Mouse (Mus musculus): ENCODE measurements at regions not wholly inside any gene's neighbourhood (a gene's known extent, or its start where the extent isn't known, plus 50 kb on each side); places are given as distances from the start of the nearest gene placed in this dataset.

DNA sequence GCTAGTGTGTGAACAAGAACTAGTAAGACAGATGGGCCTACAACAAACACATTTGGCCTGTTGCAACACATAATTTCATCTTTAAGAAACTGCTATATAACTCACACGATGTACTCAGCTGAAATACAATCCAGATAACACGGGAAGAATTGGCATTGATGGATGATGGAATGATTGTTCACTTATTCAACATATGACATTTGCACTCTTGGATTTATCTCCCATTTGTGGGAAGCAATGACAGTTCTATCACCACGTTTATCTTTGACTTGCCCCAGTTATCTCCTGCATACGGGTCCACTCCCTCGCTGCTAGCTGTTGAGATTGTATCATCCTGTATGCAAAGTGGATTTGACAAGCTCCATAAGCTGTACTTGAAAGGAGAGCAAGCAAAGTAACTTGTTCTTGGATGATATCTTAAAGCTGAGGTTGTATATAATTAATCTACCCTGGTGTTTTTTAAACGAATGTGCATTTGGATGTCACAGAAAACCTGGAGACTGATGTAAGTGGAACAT, 2474.9 kb upstream of the Gm7489 start:
- no peak for DNase-seq

DNA sequence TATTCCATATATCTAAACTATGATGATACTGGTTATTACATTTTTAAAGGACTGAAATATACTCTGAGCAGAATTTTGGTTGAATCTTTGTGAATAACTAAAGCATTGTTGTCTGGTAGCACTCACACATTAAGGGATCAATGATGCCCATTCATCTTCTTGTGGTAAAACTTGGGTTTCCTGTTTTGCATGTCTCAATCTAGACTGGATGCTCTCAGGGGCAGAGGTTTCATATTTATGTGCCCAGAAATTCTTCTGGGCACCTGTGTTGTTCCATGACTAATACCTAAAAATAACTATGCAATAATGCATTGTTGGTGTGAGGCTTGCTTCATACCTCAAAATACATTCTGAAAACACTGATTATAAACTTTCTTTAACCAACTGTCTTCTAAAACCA, 2472.7 kb upstream of the Gm7489 start:
- no peak for DNase-seq

- no peak for DNase-seq
These were observed 2442.1 kb upstream of the Gm7489 start for GRCm38 (mm10) chr15:51442606-51443005.

- DNase-seq: no peak
These were observed 2414.8 kb upstream of the Gm7489 start for GRCm38 (mm10) chr15:51469895-51470294.

DNA sequence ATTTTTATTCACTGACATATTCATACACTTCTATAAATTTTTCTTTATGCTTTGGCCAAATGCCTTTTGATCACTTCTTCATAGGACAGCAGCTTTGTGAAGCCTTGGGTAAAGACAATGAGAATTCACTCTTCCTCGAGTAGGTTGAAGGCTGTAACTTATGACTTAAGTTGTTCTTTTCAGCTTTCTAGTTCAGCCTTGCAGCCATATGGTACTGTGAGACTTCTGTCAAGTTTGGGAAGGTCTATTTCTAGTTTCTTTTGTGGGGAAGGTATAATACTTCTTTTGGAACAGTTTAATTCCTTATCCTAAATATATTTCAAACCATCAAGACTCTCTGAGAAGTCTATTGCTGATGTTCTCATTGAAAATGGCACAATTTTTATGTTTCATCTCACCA, 2413.6 kb upstream of the Gm7489 start:
- DNase-seq: no peak

DNA sequence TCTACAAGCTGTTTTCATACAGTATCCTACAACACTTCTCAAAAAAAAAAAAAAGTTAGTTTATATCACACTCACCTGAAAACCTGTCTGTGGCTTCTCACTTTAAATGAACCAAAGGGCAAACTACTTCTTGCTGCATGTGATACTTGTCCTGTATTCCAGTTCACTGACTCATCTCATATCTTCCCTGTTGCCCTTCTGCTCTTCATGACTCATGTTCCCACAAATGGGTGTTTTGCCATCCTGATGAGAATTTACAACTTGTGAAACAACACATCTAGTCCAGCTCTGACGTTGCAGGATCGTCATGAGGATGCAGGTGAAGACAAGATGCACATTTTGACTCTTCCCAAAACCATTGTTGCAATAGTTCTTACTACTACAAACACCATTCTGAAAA, 2412.7 kb upstream of the Gm7489 start:
- no peak for DNase-seq

- no peak for DNase-seq
These were observed 2402.8 kb upstream of the Gm7489 start for GRCm38 (mm10) chr15:51481856-51482255.

DNA sequence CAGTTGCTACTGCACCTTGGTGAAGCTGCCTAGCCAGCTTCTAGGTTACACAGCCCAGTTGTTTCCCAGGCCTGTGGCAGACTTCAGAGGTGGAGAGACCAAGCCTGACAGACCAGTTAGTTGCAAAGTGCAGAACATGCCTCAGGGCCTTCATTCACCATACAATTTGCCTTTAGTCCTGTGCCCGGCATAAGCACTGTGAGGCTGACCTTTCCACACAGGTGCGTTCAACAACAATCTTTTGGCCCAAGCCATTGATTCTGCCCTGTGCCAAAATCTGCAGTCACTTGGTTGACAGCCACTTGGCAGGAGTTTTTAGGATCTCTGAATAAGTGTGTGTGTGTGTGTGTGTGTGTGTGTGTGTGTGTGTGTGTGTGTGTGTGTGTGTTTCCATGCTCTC, 2400.5 kb upstream of the Gm7489 start:
- peak; percentile 58 for DNase-seq

DNA sequence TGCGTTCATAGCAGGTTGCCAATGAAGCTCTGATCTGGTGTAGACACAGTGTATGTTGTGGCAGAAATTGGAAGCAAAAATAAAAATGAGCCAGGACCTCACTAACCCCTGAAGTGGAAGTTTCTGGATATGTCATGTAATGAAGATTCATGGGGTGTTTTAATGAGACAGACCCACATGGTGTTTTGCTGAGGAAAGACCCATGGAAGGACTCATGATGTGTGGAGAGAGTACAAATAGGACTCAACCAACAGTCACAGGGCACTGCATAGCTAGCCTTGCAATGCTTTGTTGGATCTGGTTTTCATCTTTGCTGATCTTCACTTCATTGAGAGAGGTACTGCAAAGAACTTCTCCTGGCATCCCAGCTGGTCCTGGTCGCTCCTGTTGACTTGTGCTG, 2399.2 kb upstream of the Gm7489 start:
- DNase-seq: no peak

DNA sequence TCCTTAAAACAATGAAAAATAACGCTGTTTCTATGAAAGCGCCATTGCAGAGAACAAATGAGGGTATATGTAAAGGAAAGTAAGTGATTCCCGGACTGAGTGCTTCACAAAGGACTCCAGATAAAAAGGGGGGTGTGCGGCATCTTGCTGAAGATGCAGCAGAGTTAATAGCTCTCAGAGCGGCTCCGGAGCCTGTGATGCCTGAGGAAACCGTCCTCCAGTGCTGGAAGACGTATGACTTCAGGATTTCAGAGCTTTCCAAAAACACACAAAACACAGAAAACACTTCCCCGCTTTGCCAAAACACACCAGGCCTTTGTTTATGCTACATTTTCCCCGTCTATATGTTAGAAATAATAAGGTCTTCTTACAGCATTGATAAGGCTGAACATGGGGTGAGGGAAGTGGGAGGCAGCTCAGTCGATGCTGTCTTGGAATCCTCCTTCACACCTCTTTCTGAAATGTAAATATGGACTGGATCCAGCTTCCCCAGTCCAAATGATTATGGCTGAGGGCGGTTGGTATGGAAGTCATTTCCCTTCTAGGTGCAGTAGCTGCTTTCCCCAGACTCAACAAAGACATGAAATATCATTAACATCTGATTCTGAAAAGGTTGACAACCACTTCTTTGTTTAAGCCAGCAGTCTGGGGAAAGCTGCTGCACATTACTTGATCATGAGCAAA, 2382.5 kb upstream of the Gm7489 start:
- DNase-seq: no peak

DNA sequence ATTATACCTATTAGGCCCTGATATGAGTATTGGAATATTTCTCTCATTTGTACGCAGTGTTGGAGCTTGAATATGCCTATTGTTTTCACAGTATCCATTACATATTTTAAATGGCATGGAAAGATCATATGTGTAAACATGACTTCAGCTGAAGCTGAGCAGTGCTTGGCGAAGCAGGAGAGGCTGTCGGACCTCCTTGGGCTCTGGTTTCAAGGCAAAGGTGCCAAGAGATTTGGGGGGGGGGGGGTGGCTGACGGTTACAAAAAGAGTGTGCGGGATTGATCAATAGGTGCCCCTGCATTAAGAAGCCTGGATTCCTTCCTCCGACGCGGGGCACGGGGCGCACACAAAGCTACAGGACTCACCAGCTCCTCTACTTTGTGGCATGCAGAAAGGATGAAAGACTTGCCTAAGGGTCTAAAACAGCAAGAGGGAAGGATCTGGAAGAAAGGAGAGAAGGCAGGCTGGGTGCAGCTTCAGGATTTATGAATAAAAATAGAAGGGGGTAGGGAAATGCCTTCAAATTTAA, 2381.9 kb upstream of the Gm7489 start:
- no peak for DNase-seq

- DNase-seq: no peak
These were observed 2381.4 kb upstream of the Gm7489 start for GRCm38 (mm10) chr15:51503341-51503740.

DNA sequence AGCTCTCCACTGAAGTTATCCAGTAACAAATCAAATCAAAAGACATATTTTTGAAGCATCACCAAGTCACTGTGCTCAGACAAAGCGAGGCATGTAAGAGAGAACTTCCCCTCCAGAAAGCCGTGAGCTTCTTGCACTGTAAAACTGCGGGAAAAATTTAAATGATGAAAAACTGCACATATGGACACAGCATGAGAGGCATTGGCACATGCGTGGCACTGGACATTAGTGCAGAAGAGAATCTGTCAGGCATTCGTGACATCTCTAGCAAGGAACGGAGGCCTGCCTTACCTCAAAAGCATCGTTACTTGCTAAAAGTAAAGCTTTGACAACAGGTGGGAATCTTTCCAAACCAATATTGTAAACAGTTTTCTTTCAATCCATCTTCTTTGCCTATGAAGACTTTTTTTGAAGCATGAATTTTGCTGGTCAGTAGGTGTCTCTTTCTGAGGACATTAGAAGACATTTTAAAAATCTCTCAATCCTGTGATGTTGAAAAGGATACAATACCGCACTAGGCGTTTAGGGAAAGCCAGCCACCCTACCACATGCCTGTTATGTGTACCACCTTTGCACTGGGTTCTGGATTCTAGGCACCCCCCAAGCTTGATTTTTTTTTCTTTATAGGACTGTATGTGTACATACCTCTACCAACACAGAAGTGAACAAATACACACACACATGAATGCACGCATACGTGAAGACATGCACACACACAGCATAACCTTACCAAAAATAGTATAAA, 2380.5 kb upstream of the Gm7489 start:
- no peak for DNase-seq

DNA sequence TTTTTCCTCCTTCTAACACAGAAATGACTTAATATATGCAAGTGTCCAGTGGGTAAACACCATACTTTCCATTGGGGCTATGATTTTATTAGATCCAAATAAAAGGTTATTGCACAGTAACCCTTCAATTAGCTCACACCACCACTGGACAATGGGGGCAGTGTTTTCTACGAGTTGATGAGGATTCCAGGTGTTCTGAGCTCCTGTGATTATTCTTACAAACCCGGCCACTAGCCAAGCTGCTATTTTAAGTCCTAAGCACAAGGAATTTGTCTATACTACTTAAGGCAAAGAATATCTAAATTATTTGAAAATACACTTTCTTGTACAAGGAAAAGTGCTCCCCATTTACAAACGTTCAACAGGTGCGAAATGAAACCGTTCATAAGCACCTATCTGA, 2379.9 kb upstream of the Gm7489 start:
- DNase-seq: no peak

DNA sequence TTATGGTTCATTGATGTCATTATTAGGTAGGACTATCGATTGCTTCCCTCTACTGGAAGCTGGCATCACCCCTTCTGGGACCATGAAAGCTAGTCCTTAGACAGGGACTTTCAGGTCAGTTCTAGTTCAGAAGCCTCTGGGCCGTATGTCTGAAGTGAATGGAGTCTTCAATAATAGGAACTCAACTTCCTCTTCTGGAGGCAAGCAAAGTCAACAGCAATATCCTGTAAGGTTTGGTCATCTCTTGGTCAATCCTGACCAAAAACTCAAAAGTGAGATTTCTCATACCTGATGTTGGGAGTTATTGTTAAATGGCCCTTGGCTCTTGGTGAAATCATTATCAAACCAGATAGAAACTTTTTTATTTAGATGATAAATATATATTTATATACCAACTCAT, 2377.6 kb upstream of the Gm7489 start:
- DNase-seq: no peak

GRCm38 (mm10) chr15:51511319-51511718, 2373.4 kb upstream of the Gm7489 start:
- DNase-seq: no peak

- DNase-seq: no peak
These were observed 2348.4 kb upstream of the Gm7489 start for GRCm38 (mm10) chr15:51536317-51536716.

DNA sequence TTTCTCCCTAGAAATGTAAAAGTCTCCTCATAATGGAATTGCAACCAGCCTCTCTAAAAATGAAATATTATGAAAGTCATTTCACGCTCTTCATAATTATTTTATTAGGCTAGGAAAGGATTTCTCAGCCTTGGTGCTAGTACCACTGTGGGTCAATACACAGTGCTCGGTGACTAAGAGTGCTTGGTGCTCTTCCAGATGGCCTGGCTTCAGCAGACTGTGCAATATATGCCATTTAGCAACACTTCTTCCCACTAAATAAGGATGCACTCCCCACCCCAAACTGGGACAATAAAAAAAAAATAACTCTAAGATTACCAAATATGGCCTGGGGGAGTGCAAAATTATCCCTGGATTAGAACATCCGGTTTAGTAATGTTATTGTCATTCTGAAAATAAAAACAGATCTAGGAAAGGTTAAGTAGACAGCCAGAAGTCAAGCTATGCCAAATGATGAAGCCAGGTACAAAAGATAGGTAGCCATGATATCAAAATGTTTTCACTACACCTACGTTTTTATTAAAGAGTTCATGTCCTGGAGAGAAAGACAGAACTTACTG, 2333.4 kb upstream of the Gm7489 start:
- no peak for DNase-seq

DNA sequence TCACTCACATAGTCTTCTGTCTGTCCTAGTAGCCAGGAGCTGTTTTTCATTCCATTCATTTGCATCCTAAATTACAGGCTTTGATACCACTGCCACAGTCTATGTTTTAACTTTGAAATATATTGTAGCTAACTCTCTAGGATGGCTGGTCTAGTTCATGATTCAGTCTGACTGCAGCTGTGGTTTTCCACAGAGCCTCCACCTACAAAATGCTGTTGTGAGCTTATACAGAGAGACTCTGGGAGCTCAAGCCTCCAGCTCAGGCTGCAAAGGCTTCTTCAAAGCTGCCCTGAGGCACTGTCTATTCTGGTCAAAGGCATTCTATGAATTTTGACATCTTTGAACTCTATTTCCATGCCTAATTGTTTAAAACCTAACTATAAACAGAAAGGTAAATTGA, 2326.5 kb upstream of the Gm7489 start:
- no peak for DNase-seq

- DNase-seq: no peak
These were observed 2319.2 kb upstream of the Gm7489 start for GRCm38 (mm10) chr15:51565543-51565942.

DNA sequence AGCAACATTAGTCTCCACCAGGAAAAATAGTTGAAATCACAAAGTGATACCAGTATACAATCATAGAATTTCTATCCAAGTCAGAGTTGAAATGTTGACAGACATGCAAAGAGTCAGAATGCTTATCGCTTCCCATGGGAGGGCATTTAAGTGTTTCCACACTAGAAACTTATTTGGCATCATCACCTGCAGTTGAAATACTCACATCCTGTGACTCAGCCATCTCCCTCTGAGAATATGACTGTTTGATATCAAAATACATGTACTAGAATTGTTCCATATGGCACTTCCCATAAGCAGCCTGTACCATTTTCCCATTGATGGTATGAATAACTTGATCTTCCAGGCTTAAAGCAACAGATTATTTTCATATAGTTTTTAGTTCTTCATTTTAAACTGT, 2314.1 kb upstream of the Gm7489 start:
- no peak for DNase-seq

GRCm38 (mm10) chr15:51574538-51575105, 2310.1 kb upstream of the Gm7489 start:
- DNase-seq: no peak

- DNase-seq: no peak
These were observed 2301.1 kb upstream of the Gm7489 start for GRCm38 (mm10) chr15:51583636-51584035.

GRCm38 (mm10) chr15:51586146-51586545, 2298.6 kb upstream of the Gm7489 start:
- no peak for DNase-seq

All from kidney, adult 9 months (tissue).